Mouse (Mus musculus): ENCODE measurements around the gene Olfr671.

DNA sequence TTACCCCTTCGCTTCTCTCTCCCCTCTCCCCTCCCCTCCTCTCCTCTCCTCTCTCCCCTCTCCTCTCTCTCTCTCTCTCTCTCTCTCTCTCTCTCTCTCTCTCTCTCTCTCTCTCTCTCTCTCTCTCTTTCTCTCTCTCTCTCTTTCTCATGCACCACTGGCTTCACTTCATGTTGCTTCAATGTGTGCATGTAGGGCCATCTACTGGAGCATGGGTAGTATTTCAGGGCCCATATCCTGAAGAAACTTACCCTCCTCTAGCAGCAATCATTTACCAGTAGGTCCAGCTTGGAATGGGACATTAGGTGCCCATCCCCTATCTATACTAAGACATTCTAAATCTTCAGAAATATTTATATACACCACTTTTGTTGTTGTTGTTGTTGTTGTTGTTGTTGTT, 43.6 kb upstream of the Olfr671 start:
- TF ChIP-seq CTCF (conservative IDR thresholded peaks at IDR 0.05; ENCODE audit: insufficient read depth, insufficient read length, low read depth, low read length) (no peak), POLR2A (IDR thresholded peaks at IDR 0.05; ENCODE audit: low read depth, low read length) (no peak)

Measured in kidney, adult 2 months (tissue).